Mouse (Mus musculus) 3134 (cell line): Measurements from ENCODE around the gene Apoc2.
A peak's percentile ranks its signal among the peaks of the same experiment; 100 is the strongest.

Source experiments
- DNase-seq: peaks from one replicate; pipeline ENCODE4 v3.0.0-alpha.2; 2011; ENCODE audit warnings: low spot score; ENCODE audit not compliant: insufficient read length; ENCODE audit errors: extremely low read depth

The Apoc2 gene

GRCm38 (mm10) chr7:19633197-19633596 lies 44.5 kb downstream of the Apoc2 start:
- DNase-seq: no peak

DNA sequence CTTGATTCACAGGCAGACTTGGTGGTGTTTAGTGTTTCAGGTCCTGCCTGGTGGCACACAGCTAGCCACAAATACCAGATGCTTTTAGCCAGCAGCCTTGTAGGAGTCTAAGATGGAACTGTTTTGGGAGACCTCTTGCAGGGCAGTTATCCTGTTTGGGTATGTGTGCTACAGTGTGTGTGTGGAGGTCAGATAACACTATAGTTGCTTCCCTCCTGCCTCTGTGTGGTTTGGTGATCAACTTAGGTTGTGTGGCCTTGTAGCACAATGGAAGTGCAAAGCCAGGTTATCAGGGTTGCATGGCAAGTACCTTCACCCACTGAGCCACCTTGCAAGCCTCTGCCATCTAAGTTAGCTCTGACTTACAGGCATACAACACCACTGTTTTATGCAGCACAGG lies 45.0 kb downstream of the Apoc2 start:
- no peak for DNase-seq

DNA sequence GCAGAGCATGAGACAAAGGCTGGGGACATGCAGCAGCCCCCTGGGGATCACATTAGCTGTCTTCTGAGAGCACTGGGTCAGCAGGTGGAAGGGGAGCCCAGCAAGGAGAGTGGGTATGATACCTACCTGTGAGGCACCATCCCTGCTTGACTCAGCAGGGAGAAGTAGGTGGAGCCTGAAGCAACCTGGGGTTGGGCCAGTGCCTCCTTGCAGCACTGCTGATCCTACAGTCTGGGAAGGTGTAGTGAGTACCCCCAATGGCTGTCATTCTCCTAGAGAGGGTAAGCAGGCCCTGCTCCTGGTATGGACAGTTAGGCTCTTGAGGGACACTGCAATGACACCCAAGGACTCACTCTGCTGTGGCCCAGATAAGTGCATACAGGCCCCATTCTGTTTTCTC lies 45.5 kb downstream of the Apoc2 start:
- DNase-seq: no peak

DNA sequence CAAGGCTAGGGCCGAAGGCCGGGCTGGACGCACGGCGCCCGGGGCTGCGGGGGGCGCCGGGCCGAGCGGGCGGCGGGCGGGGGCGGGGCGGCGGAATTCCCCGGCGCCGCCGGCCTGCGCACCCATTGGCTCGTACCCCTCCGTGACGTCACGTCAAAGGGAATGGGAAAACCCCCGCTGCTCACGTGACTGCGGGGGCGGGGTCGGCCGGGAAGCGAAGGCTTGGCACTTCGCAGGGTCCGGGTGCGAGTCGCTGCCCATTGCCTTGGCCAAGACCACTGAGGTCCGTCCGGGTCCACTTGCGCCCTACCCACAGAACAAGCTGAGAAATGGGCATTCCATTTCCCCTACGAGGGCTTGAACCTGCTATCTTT lies 48.4 kb downstream of the Apoc2 start, which contains the start of gene Relb:
Gene Relb, minus strand, starts transcription at position 78 of the 374 bp plus-strand sequence.
- DNase-seq: peak; percentile 81

DNA sequence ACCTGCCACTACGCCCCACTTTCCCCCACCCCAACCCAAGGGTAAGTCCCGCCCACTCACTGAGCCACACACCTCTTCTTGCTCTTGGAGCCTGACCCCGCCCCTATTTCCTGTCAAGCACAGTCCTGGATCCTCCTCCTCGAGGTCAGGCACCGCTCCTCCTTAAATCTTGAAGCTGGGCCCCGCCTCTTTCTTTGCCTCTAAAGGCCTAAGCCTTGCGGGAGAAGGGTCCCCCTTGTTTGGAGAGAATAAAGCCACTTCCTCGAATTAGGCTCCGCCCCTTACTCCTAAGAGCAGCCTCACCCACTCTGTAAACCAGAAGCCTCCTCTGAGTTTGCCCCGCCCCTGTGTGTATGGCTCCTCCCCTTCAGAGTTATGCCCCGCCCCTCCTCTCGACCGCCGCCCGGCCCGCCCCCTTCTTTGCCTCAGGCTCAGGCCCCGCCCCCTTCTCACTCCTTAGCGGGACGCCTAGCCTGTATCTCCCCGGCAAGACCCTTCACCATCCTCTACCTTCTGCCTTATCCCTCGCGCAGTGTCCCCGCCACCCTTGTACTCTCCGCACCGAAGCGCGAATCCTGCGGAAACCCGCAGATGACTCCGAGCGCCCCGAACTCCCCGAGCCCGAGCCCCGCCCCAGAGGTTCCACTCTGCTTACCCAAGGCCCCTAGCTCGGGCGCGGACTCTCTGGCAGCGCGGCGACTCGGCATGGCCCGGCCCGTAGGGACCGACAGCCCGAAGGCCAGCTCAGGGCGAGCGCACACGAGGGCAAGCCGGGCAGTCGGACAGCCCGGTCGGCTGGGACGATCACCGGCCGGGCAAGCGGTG lies 49.0 kb downstream of the Apoc2 start:
- DNase-seq: peak; percentile 94

DNA sequence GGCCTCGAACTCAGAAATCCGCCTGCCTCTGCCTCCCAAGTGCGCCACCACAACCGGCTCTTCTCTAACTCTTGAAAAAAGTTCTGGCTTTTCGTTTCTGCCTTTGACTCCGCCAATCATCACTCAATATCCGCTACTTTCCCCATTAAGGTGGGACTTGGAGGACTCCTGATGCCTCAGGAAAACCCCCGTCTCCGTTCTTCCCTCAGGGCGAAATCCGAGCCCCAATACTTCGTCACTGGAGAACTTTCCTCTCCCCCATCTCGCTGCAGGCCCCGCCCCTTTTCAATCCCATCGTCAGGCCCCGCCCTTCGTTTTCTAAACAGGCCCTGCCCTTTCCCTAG lies 49.6 kb downstream of the Apoc2 start:
- DNase-seq: no peak

DNA sequence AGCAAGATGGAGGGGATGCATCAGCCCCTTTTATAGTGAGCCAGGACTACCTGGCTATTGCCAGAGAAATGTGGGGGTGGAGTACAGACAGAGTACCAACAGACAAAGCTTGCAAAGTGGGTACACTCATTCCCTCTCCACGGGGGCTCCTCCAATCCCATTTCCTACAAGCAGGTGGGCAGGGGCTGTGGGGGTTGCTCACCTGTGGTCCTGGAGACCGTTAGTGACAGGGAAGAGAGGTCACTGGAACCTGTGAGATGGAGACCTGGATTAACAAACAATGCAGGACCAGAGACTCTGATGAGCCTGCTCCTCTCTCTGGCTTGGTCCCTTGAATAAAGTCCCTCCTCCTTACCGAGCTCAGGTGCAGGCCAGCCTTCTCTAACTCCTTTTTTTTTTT lies 50.0 kb downstream of the Apoc2 start:
- no peak for DNase-seq

DNA sequence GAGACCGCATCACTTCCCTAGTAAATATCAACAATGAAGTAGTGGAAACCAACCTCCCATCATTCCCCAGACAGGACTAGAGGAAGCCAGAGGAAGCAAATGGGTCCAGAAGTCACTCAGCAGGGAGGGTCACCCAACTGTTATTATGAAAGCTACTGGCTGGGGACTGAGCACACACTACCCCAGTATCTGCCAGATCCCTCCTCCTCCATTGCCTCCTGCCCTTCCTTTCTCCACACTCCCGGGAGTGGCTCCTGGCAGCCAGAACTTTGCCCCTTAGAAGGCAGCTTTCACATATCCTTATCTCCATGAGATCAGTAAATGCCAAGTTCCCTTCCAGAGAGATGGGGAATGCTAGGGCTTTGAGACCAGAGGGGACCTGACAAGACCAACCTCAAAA lies 54.3 kb downstream of the Apoc2 start:
- DNase-seq: no peak

DNA sequence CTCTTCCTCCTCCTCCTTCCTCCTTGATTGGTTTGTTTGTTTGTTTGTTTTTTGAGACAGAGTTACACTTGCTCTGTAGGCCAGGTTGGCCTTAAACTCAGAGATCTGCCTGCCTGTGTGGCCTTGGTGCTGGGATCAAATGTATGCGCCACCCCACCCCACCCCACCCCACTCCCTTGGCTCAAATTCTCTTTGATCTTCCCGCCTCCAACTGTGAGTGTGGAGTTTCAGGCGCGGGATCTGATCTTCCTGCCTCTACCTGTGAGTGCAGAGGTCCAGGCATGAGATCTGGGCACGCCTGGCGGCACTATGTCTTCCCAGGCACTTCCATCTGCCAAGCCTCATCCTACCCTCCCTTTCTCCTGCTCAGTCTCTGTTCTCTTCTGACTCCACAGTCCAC lies 55.5 kb downstream of the Apoc2 start:
- no peak for DNase-seq
